Mouse (Mus musculus) skeletal muscle tissue, postnatal 0 days (tissue): Measurements from ENCODE around the gene Bhmt2. TPM values are rescaled to one million over a fixed set of nuclear protein-coding genes. Genes with fewer than 3 reads are reported as not detected.

Experiments
- polyA plus RNA-seq: library from polyadenylated mRNA; unstranded; fragments of >200 nt; fragmentation: Nextera tagmentation; extraction: Ambion mirVana; gene quantifications from 2 replicates; pipeline ENCODE4 v1.2.1, GENCODE M21; 2015

The Bhmt2 gene
- 0.13 and 0.15 TPM in 2 replicates for polyA plus RNA-seq

DNA sequence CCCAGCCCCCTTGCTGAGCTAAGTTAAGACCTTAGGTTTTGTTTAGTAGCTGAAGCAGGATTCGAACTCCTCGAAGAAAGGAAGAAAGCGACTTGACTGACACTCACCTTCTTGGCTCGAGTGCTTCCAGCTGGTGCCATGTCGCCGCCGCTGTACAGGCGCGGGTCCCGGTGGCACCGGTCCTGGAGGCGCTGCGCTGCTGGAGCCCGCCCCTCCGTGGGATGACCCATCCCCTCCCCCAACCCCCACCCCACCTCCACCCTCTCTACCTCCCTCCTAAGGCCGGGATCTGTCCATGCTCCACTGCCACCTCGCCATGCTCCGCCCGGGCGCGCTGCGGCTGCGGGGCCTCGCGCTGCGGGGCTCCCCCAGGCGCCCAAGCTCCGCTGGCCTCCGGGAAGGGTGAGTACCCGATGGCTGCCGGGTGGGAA is at the start of gene Bhmt2, which contains the start of gene Dmgdh:
Gene Bhmt2 (minus strand): TSS at position 172 of the 431 bp plus-strand sequence.
Gene Dmgdh (plus strand): TSS at position 303 of the 431 bp plus-strand sequence.

DNA sequence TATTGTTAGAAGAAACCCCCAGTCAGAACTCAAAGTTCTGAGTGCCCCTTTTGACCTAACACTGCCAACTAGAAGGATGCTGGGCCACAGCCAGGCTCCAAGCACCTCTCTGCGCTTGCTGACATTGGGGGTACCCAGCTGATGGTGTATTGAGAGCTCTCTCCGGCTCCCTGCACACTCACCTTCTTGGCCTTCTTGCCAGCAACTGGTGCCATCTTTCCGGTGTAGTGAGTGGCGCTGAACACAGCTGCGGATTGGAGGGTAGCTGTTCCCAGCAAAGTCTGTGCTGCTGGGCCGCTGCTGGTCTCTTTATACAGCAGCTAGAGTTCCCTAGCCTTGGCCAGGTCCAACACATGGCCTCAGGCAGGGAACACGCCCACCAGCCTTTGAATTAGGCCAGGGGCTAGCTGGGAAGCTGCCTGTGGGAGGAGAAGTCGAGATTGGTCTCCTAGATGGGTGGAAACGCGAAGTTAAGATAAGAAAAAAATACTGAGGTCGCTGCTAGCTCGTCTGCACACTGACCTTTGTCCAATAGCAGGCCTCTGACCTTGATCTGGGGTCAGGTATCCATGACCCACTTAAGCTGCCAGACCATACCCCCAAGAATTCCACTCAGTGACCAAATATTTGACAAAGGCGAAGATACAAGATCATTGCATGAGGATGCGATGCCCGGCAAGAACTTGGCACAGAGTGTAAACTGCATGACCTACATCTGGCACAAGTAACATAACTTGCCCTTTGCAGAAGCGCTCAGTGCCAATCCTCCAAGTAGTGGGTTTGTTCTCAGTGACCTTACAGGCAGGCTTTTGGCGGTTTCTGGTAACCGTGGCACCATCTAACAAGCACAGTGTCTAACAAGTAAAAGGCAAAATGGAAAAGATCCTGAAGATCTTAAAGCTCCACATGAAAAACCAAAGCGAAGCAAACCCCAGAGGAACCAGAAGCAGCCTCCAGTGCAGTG is 36.5 kb downstream of the Bhmt2 start, which contains the start of gene Bhmt:
Gene Bhmt (minus strand): TSS at position 680 of the 964 bp plus-strand sequence.

Other genes with a start within 250 kb of the Bhmt2 start
- gene Jmy, start 174.5 kb downstream of the Bhmt2 start, polyA plus RNA-seq = 4.4 and 5.0 TPM in 2 replicates
- 0.87 and 1.2 TPM in 2 replicates for gene Bhmt, start 36.3 kb downstream of the Bhmt2 start, polyA plus RNA-seq
- gene Dmgdh, start 131 bp upstream of the Bhmt2 start, polyA plus RNA-seq = 0.07 TPM in 1 of 2 replicates, not detected in the other
- gene Arsb, start 97.3 kb upstream of the Bhmt2 start, polyA plus RNA-seq = 6.4 and 6.8 TPM in 2 replicates